Mouse (Mus musculus) embryonic facial prominence, embryonic 12.5 days (tissue): Measurements from ENCODE around the gene Lurap1l. TPM values are rescaled to one million over a fixed set of nuclear protein-coding genes. Genes with fewer than 3 reads are reported as not detected.
"Not testable (repeated sequence)": the region's sequence is repeated elsewhere in the genome, so short reads cannot be mapped to it uniquely, and the experiment has no call there.

ENCODE experiments used
- ATAC-seq: fragments of 200-750 bp; cut with Nextera tagmentation; 2 replicates; pipeline ENCODE4 v1.8.0; 2017; ENCODE audit not compliant: insufficient number of reproducible peaks, insufficient read depth, low FRiP score, low TSS enrichment
- H3K27ac ChIP-seq: fragments of 300-500 bp; sonication (generic); 2 replicates; pipeline ENCODE4 v1.5.1; 2016; ENCODE audit warnings: mild to moderate bottlenecking
- H3K27me3 ChIP-seq: fragments of 300-500 bp; sonication (generic); 2 replicates; pipeline ENCODE4 v1.6.1; 2016; ENCODE audit warnings: mild to moderate bottlenecking, moderate library complexity
- H3K36me3 ChIP-seq: fragments of 300-500 bp; sonication (generic); 2 replicates; pipeline ENCODE4 v1.6.1; 2016; ENCODE audit warnings: mild to moderate bottlenecking
- H3K4me1 ChIP-seq: fragments of 300-500 bp; sonication (generic); 2 replicates; pipeline ENCODE4 v1.6.1; 2016
- H3K4me2 ChIP-seq: fragments of 300-500 bp; sonication (generic); replicated peaks from 2 replicates; pipeline ENCODE4 v1.6.1; 2016; ENCODE audit warnings: mild to moderate bottlenecking, moderate library complexity
- H3K4me3 ChIP-seq: fragments of 300-500 bp; sonication (generic); 2 replicates; pipeline ENCODE4 v1.5.1; 2016; ENCODE audit warnings: mild to moderate bottlenecking
- H3K9ac ChIP-seq: fragments of 300-500 bp; sonication (generic); 2 replicates; pipeline ENCODE4 v1.6.1; 2016; ENCODE audit warnings: mild to moderate bottlenecking, moderate library complexity
- H3K9me3 ChIP-seq: fragments of 300-500 bp; sonication (generic); 2 replicates; pipeline ENCODE4 v1.6.1; 2016; ENCODE audit warnings: mild to moderate bottlenecking, moderate library complexity
- WGBS: fragments of 180-500 bp; shearing (Covaris S2); methylation state at CpG from one replicate; pipeline ENCODE4 v1.1.7; 2016; 5-methylcytosine and 5-hydroxymethylcytosine counted together
- polyA plus RNA-seq: library from polyadenylated mRNA; unstranded; fragments of >200 nt; fragmentation: Nextera tagmentation; extraction: Ambion mirVana; gene quantifications from 2 replicates; pipeline ENCODE4 v1.2.1, GENCODE M21; 2016

Gene Lurap1l
- polyA plus RNA-seq, 1 experiment from 2014 or later = 4.7 TPM

DNA sequence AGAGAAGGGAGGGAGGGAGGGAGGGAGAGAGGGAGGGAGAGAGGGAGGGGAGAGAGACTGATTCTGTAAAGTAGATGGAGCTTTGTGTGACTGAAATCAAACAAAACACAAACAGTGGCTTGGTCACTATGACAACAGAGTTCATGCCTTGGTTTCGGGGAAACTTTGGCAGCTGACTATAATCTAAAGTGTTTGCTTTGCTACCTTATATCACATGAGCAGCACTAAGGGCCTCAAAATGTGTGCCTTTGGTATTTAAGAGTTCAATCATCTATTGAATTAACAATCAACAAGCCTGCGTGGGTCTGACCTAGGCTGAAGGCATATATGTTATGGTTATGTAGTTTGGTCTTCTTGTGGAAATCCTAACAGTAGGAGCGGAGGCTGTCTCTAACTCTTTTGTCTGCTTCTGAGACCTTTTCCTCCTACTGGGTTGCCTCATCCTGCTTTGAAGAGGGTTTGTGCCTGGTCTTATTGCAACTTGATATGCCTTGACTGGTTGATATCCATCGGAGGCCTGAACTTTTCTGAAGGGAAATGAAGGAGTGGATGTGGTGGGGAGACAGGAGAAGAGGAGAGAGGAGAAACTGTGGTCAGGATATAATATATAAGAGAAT lies 15.1 kb upstream of the Lurap1l start:
- Histone ChIP-seq H3K4me1 (peaks cover 2% of the 10 kb centered on the region; the same call in 1 of the 2 replicates), H3K27me3 (no peaks in the 10 kb centered on the region), H3K27ac (no peak overlapping the region), H3K36me3 (no peaks in the 10 kb centered on the region), H3K9ac (no peak overlapping the region), H3K4me2 (no peak overlapping the region), H3K9me3 (no peaks in the 10 kb centered on the region), H3K4me3 (no peak overlapping the region)
- 45% methylated on average over 4 of the region's 4 CpGs for WGBS
- ATAC-seq = no peak

DNA sequence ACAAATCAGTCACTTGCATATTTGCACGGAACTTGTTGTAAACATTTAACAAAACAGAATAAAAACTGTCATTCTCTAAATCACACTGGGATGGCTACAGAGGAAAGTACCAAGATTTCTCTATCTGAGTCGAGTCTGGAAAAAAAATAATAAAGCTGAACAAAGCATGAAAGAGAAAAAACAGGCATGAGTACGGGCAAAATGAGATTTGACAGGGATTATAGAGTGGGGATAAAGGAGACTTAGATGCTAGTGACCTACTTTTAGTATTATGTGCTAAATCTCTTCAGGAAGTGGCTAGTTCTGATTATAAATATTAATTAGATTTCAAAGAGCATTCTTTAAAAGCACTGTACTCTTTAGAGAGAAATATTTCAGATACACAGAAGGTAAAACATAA lies 3.7 kb upstream of the Lurap1l start:
- Histone ChIP-seq H3K36me3 (no peaks in the 10 kb centered on the region), H3K4me2 (no peak overlapping the region), H3K9me3 (no peaks in the 10 kb centered on the region), H3K27ac (no peak overlapping the region), H3K27me3 (no peaks in the 10 kb centered on the region), H3K9ac (no peak overlapping the region), H3K4me3 (no peak overlapping the region), H3K4me1 (no peaks in the 10 kb centered on the region)
- WGBS = 66% methylated on average over 3 of the region's 3 CpGs
- ATAC-seq = no peak

DNA sequence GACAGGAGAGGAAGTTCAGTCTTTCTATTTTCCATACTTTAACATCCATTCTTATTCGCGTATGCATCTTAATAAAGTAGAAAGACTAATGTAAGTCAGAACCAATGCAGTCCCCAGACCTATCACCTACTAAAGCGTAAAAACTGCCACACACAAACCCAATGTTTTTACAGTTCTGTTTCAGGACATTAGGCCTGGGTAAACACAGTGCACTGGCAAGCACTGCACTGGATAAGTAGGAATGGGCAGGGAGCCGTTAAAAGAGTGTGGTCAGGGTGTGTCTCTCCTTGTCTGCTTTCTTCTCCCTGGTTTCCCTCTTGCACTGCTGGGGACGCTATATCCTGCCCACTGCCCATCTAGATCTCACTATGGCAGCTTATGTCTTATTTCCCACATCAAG lies 2.5 kb upstream of the Lurap1l start:
- no peak for ATAC-seq
- no peak overlapping the region for H3K4me2 ChIP-seq
- H3K27me3 ChIP-seq = no peaks in the 10 kb centered on the region
- no peak overlapping the region for H3K9ac ChIP-seq
- H3K9me3 ChIP-seq = no peaks in the 10 kb centered on the region
- 82% methylated on average over 5 of the region's 5 CpGs for WGBS
- no peak overlapping the region for H3K4me3 ChIP-seq
- H3K36me3 ChIP-seq = no peaks in the 10 kb centered on the region
- H3K4me1 ChIP-seq = 0 out of 2 replicates have a peak, but pooled peaks cover 3% of the 10 kb centered on the region
- no peak overlapping the region for H3K27ac ChIP-seq

DNA sequence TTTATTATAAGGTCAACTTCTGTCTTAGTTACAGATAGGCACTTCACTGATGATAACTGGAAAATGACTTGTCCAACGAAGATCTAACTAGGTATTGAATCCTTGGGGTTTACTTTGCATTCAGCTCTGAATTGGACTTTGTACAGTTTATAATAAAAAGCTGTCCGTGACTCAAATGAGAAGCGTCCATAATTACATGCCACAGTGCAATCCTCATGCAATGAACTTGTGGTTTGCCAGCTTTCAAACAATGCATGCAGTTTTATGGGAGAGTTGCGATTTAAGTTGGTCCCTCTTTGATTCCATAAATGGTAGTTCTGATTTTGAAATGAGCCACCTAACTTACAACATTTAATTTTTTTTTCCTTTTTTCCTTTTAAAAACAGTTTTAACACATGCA lies 1.5 kb upstream of the Lurap1l start:
- Histone ChIP-seq H3K9ac (no peak overlapping the region), H3K27ac (no peak overlapping the region), H3K9me3 (no peaks in the 10 kb centered on the region), H3K4me3 (no peak overlapping the region), H3K4me1 (0 out of 2 replicates have a peak, but pooled peaks cover 3% of the 10 kb centered on the region), H3K27me3 (no peaks in the 10 kb centered on the region), H3K36me3 (no peaks in the 10 kb centered on the region), H3K4me2 (no peak overlapping the region)
- no peak for ATAC-seq
- 81% methylated on average over 4 of the region's 4 CpGs for WGBS

DNA sequence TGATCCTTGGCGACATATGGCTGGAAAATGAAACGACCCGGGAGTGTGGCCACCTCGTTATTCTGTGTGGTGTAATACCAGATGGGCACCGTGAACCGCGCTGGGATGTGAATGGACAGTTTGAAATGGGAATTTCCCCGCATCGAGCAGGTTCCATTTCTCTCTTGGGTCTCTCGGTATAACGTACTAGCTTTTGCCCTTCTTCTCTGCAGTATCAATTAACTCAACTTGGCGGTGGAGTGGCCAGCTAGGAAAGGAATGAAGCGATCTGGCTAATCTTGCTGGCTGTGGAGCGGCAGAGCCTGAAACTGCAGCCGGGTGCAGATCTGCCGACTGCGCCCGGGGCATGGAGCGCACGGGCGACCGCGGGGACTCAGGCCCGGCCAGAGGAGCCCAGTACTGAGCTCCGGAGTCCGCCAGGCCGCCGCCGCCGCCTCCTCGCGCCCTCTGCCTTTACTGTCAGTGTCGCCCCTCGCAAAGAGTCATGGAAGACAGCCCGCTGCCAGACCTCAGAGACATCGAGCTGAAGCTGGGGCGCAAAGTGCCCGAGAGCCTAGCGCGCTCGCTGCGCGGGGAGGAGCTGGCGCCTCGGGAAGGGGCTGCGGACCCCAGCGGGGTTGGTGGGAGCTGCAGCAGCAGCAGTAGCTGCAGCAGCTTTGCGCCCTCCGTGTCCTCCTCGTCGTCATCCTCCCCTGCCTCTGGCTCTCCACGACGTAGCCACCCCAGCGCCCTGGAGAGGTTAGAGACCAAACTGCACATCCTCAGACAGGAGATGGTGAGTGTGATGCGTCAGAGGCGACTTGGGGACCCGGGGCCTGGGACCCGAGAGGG lies 640 bp downstream of the Lurap1l start:
- H3K4me3 ChIP-seq = peak overlapping the region; percentile 62
- H3K4me1 ChIP-seq = 0 out of 2 replicates have a peak, but pooled peaks cover 3% of the 10 kb centered on the region
- no peaks in the 10 kb centered on the region for H3K9me3 ChIP-seq
- peak overlapping the region; percentile 61 for H3K9ac ChIP-seq
- H3K27ac ChIP-seq = peak overlapping the region; percentile 66
- WGBS = under 1% methylated on average over 58 of the region's 58 CpGs
- H3K4me2 ChIP-seq = peak overlapping the region; percentile 91
- H3K27me3 ChIP-seq = no peaks in the 10 kb centered on the region
- no peaks in the 10 kb centered on the region for H3K36me3 ChIP-seq
- peak; percentile 77 for ATAC-seq

DNA sequence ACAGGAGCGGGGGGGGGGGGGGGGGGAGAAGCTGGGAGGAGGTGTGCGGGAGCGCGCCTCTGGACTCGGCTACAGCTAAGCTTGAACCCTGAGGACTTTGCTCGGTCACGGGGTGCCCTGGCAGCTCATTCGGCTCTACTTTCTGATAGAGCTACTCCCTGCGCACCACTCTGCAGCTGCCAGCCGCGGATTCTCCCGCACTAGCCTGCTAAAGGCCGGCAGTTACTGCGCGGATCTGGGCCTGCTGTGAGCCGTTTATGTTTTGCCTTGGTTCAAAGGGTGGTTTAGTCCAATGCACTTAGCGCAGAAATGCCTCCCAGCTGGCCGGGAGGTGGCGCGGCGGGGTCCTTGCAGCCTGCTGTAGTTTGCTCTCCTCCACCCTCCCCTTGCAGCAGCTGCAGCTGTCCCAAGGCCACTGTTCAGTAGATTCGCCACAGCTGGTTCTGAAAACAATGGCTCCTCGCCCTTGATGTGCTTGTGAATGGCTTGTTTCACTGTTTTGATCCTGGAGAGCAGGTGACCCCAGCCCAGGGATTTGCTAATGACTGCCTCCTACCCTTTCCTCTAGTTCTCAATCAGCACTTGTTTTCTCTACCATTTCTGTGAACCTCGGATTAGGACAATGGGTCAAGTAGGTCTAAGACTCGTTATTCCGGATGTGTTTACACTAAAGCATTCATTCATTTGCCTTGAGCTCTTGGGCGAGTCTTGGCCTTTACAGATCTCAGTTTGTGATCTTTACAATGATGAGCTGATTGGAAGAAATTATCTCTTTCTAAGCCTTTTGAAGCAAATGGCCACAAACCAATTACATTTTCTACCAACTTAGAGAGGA lies 1.5 kb downstream of the Lurap1l start:
- H3K9ac ChIP-seq = peak overlapping the region; percentile 61
- H3K4me2 ChIP-seq = peak overlapping the region; percentile 91
- peak overlapping the region; percentile 66 for H3K27ac ChIP-seq
- peak; percentile 87 for ATAC-seq
- H3K4me1 ChIP-seq = 0 out of 2 replicates have a peak, but pooled peaks cover 3% of the 10 kb centered on the region
- no peaks in the 10 kb centered on the region for H3K27me3 ChIP-seq
- WGBS = 1% methylated on average over 25 of the region's 27 CpGs
- peak overlapping the region; percentile 62 for H3K4me3 ChIP-seq
- H3K9me3 ChIP-seq = no peaks in the 10 kb centered on the region
- no peaks in the 10 kb centered on the region for H3K36me3 ChIP-seq

DNA sequence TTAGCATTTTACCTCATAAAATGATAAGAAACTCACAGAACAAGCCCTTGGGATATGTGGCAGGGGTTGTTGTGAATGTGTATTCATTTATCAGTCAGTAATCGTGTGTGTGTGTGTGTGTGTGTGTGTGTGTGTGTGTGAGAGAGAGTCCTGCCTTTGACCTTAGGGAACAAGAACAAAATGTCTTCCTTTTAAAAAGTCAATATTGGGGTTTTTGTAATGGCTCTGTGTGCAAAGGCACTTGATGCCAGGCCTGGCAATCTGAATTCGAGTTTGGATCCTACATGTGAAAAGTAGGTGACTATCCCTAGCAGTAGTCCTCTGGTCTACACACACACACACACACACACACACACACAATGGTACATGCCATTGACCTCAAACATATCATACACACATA lies 4.8 kb downstream of the Lurap1l start:
- H3K36me3 ChIP-seq = no peaks in the 10 kb centered on the region
- H3K27me3 ChIP-seq = no peaks in the 10 kb centered on the region
- H3K4me1 ChIP-seq = 0 out of 2 replicates have a peak, but pooled peaks cover 3% of the 10 kb centered on the region
- H3K27ac ChIP-seq = no peak overlapping the region
- no peaks in the 10 kb centered on the region for H3K9me3 ChIP-seq
- H3K4me3 ChIP-seq = no peak overlapping the region
- WGBS = 57% methylated on average over 2 of the region's 2 CpGs
- no peak for ATAC-seq
- no peak overlapping the region for H3K4me2 ChIP-seq
- no peak overlapping the region for H3K9ac ChIP-seq

DNA sequence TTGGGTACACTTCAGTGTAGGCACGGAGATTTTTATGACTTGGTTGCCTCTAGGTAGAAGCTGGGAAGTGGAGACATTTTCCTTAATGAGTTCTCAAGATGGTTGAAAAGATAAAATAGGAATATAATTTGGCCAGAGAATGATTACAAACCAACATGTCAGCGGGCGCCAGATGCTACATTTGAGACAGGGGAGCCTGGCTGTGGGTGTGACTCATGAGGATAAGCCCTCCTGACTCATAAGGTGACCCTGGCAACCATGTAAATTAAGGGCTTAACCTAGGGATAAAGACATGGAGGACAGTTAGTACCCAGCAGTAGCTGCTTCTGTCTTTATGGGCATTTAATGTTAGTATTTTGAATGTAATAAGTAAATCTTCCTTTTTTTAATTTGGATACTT lies 6.2 kb downstream of the Lurap1l start:
- 68% methylated on average over 3 of the region's 3 CpGs for WGBS
- H3K4me3 ChIP-seq = no peak overlapping the region
- H3K4me1 ChIP-seq = 0 out of 2 replicates have a peak, but pooled peaks cover 3% of the 10 kb centered on the region
- no peaks in the 10 kb centered on the region for H3K27me3 ChIP-seq
- no peak for ATAC-seq
- no peaks in the 10 kb centered on the region for H3K9me3 ChIP-seq
- no peaks in the 10 kb centered on the region for H3K36me3 ChIP-seq
- no peak overlapping the region for H3K9ac ChIP-seq
- H3K27ac ChIP-seq = no peak overlapping the region
- H3K4me2 ChIP-seq = no peak overlapping the region

DNA sequence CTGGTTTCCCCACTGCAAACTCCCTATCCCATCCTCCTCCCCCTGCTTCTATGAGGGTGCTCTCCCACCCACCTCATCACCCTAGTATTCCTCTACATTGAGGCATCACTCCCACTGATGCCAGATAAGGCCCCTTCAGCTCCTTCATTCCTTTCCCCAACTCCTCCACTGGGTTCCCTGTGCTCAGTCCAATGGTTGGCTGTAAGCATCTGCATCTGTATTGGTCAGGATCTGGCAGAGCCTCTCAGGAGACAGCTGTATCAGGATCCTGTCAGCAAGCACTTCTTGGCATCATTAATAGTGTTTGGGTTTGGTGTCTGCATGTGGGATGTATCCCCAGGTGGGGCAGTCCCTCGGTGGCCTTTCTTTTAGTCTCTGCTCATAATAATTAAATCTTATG lies 6.7 kb downstream of the Lurap1l start:
- not testable (repeated sequence) for H3K4me3 ChIP-seq, H3K36me3 ChIP-seq, H3K4me1 ChIP-seq, H3K27me3 ChIP-seq, H3K27ac ChIP-seq, ATAC-seq, H3K9me3 ChIP-seq, H3K9ac ChIP-seq, H3K4me2 ChIP-seq
- 82% methylated on average over 1 of the region's 1 CpGs for WGBS

DNA sequence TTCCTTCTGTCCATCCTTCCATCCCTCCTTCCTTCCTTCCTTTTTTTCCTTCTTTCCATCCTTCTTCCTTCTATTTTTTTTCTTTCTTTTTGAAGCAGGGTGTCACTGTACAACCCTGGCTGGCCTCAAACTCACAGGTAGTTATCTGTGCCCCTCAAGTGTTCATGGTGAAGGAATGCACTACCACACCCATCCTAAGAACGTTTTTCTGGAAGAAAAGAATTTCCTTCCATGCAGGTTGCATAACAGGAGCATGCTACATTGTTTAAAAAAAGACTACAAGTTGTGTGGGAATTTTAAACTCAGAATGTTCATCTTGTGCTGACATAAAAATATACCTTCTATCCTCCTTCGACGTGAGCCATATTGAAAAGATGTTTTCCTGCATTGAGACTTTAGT lies 7.4 kb downstream of the Lurap1l start:
- 81% methylated on average over 3 of the region's 3 CpGs for WGBS
- Histone ChIP-seq H3K36me3 (no peaks in the 10 kb centered on the region), H3K9me3 (no peaks in the 10 kb centered on the region), H3K27ac (no peak overlapping the region), H3K4me3 (no peak overlapping the region), H3K27me3 (no peaks in the 10 kb centered on the region), H3K4me2 (no peak overlapping the region), H3K4me1 (no peaks in the 10 kb centered on the region), H3K9ac (no peak overlapping the region)
- ATAC-seq = no peak

DNA sequence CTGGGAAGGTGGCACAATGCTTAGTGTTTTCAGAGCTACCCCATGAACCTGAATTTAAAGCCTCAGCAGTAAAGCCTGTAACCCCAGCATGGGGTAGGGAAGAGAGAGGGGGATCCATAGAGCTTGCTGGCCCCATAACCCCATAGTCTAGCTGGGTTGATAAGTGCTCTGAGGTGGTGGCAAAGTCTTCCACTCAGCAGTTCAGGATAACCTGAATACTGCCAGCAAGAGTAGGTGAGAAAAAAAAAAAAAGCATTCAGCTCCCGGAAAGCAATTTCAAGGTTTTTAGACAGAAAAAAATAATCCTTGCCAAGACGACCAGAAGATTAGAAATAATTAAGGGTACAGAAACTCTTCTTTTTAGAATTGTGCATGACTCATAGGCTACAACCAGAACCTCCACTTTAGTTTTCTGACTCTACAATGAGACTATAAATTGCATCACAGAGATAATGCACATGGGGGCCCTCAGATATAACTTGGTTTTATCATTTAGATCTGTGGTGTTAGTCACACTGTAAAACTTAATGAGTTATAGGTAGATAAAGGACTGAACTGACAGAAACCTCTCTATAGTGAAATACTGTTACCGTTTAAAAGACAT lies 8.2 kb downstream of the Lurap1l start:
- H3K36me3 ChIP-seq = no peaks in the 10 kb centered on the region
- WGBS = 64% methylated on average over 3 of the region's 3 CpGs
- H3K4me2 ChIP-seq = no peak overlapping the region
- H3K4me3 ChIP-seq = no peak overlapping the region
- no peak overlapping the region for H3K9ac ChIP-seq
- no peak overlapping the region for H3K27ac ChIP-seq
- ATAC-seq = no peak
- no peaks in the 10 kb centered on the region for H3K9me3 ChIP-seq
- no peaks in the 10 kb centered on the region for H3K4me1 ChIP-seq
- no peaks in the 10 kb centered on the region for H3K27me3 ChIP-seq
